Mouse (Mus musculus) large intestine, adult 2 months (tissue): ENCODE data around the gene Cd151. TPM values are rescaled to one million over a fixed set of nuclear protein-coding genes. Genes with fewer than 3 reads are reported as not detected.
"Not testable (repeated sequence)": the region's sequence is repeated elsewhere in the genome, so short reads cannot be mapped to it uniquely, and the experiment has no call there.

ENCODE experiments used
- DNase-seq: peaks from one replicate; pipeline ENCODE4 v3.0.0-alpha.2; 2012; ENCODE audit warnings: low read depth, low spot score
- WGBS: fragments of 180-500 bp; shearing (Covaris S2); methylation state at CpG from one replicate; pipeline ENCODE4 v1.1.7; 2018; 5-methylcytosine and 5-hydroxymethylcytosine counted together
- polyA plus RNA-seq: library from polyadenylated mRNA; depleted of rRNA; stranded (reverse); fragments of >200 nt; gene quantifications from 2 replicates; pipeline ENCODE4 v1.2.3, GENCODE M21; 2012

The Cd151 gene
- polyA plus RNA-seq, 1 experiment: 255 TPM

DNA sequence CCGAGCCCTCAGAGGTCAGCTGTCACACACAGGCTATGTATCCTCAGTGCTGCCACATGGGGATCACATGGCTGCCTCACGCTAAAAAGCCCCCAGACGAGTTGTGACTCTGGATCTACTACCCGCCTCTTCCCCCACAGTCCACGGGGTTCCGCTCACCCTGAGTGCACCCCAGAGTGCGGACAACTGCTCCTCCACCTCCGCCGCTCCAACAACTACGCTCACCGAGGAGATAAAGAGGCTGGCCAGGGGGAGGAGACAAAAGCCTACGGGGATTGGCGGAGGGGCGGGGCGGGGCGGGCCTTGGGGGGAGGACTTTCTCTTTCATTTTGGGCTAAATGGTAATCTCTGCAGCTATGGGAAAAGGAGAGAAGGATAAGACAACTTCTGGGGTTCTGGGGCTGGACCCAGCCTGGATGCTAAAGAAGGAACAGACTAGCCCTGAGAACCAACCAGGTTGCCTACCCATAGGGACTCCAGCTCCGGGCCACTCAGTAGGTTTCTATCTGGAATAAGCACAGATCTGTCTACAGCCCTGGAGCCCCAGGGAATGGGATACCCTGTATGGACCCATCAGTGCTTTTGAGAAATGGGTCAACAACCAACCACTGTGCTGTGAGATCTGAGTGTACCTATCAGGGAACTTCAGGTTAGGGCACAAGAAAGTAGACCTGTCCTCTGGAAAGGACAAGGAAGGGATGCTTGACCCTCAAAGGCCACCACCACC is 31.9 kb upstream of the Cd151 start:
- WGBS: 2% methylated on average over 17 of the region's 17 CpGs
- DNase-seq: no peak

DNA sequence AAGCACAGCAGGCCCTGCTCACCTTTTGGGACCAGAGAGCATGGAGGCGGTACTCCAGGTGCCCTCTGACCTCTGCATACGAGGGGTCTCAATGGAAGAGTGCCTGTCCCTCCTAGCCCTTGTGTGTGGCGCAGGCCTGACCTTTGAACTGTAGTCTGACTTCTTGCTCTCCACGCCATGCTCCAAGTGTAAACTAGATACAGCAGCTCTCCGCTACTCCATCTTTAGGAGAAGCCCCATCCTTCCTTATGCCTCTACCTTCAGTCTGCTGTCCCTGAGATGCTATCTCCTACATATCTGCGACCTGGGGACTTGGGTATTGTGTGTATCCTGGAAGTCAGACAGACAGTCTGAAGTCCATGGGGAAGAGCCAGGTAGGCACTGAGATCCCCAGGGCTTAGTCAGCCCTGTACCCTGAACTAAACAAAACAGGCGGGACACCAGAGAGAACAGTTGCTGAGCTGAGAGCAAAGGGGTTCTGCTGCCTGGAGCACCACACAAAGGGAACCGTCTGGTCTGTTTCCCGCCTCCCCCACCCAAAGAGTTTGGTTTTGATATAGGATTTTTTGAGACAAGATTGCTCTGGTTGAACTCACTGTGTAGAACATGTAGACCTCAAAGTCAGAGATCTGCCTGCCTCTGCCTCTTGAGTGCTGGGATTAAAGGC is 31.2 kb upstream of the Cd151 start:
- 69% methylated on average over 9 of the region's 9 CpGs for WGBS
- DNase-seq: no peak

DNA sequence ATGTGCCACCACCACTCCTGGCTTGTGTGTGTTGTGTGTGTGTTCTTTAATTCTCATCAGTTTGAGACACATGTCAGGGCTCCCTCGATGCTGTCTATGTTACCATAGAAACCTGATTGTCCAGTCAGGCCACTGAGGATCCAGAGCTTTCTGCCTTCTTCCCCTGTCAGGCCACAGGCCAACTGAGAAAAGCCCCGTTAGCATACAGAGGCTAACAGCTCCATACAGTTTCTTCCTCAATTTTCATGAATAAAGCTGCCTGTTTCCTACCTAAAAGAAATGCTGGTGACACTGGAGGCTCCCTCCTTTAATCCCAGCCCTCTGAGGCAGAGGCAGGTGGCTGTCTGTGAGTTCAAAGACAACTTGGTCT is 30.7 kb upstream of the Cd151 start:
- WGBS: 44% methylated on average over 2 of the region's 2 CpGs
- DNase-seq: no peak

DNA sequence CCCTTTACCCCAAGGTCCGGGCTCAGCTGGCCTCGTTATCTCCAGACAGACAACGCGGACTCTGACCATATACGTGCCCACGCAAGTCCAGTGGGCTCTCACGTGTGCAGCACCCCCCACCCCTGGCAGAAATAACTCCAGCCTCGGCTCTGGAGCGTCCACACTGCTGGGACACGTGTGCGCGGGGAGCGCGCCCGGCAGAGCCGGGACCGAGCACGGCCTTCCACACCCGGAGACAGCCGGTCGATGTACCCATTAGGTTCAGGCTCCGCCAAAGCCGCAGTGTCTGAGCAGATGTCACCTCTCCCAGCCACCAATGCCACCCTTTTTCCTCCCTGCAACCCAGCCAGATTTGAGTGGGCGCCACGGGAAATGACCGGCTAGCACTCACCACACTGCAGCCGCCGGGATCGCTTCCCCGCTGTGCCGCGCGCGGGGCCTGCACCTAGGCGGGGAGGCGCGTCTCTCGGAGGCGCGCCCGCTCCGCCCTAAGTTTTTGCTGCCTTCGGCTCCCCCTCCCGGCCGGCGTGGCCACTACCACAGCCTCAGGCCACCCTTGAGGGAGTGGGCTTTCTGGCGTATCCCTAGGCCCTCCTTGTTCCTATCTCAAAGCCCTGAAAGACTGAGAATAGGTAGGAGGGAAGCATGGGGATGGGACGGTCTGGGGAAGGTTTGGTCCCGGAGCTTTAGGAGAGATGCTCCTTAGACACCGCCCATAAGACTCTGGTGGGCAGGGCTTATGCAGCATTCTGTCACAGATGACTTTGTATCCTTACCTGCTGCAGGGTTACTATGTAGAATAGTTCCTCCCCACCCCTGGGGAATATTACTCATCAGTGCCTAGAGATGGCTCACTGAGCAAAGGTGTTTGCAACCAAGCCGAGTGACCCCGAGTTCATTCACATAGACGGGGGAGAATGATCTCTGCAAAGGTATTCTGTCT is 29.7 kb upstream of the Cd151 start, which contains the start of gene Slc25a22:
Slc25a22 (minus strand) TSS at position 715 of the 943 bp plus-strand sequence.
- WGBS: 7% methylated on average over 53 of the region's 53 CpGs
- DNase-seq: no peak

DNA sequence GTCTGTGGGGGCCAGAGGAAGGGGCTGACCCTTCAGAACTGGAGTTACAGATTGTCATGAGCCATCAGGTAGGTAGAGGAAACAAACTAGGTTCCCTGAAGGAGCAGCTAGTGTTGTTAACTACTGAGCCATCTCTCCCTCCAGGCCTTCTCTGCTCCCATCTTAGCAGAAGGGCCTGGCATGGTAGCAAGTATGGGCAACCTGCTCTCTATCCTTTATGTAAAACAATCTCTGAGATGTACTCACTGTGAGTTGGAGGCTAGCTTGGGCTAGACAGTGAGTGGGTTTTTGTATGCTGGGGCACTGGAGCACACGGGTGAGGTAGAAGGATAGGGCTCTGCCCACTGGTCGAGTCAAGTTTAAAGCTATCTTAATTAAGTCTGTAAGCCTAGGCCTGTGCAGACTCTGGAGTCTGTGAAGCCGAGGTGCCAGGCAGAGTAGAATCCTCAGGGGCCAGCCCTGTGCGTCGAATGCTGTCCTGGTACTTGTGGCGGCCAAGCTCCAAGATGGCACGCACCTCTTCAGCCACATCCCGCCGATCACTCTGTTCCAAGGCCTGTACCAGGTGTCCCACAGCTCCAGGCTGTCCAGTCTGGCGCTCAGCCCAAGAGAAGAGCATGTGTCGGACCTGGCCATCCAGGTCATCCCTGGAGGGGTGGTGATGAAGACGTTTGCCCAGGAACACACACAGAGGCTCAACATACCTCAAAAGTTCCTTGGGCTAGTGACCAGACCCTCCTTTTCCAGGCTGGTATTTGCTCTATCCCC is 28.8 kb upstream of the Cd151 start:
- WGBS: 94% methylated on average over 12 of the region's 12 CpGs
- no peak for DNase-seq

DNA sequence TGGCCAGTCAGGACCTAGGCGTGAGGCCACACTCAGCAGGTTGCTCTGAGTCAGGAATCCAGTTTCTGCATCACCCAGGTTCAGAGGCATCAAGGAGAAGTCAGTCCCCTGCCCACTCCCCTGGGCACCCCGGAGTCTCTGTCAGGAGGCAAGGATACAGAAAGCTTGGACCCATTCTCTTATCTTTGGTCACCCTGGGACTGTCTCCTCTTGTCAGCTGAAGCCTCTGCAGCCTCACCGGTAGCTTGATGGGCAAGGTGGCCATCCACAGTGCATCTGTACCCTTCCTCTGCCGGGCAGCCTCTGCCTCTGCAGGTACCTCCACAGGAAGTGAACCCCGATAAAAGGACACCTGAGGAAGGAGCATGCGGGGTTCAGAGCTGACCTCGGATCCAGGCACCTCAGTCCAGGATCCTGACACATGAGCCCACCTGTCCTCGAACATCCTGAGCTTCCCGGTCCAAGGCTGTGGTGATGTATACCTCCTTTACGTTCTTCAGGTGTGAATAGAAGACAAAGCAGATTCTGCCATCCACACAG is 28.0 kb upstream of the Cd151 start:
- 96% methylated on average over 10 of the region's 10 CpGs for WGBS
- no peak for DNase-seq

DNA sequence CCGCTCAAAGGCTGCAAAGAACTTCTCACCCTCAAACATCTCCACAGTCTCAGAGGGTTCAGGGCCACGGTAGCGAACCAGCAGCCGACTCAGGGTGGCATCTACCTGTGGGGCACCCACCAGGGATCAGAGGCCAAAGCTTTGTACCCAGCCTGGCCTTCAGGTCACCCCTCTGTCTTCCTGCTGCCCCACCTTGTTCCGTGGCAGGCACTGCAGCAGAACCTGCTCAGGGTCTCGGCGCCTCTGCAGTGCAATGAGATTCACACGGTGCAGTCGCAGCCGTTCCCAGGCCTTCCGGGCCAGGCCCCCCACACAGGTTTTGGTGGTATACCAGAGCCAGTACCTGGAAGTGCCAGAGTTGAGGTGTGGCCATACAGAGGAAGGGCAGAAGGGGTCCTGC is 27.4 kb upstream of the Cd151 start:
- DNase-seq: no peak
- 96% methylated on average over 11 of the region's 11 CpGs for WGBS

DNA sequence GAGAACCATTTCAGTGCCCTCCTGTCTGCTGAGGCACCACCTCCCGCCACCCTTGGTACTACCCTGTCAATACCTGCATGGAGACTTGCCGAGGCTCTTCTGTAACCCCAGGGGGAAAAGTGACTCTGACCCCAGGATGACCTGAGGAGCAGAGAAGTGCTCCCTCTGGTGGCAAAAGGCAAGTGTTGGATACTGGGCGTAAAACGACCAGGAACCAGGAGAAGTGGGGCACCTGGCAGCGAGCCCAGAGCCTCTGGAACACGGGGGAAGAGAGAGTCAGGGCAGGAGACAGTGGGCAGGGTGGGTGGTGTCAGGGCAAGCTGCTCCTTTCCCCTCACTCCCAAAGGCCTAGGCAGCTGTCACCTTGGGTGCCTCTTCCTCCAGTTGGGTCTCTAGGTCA is 26.6 kb upstream of the Cd151 start:
- DNase-seq: no peak
- 22% methylated on average over 6 of the region's 6 CpGs for WGBS

DNA sequence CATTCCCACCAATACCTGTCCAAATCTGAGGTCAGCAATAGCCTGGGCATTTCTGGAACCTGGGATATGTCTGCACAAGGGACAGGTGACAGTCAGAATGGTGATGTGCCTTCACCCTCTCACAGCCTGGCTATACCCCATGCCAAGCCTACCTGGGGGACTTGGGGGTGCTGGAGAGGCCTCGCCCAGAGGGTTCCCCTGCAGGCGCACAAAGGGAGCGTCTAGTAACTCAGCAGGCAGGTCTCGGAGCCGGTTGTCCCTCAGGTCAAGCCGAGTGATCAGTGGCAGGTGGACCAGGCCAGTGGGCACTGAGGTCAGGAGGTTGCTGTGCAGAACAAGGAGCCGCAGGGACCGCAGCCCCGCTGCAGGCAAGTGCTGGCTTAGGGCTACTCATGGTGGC is 25.7 kb upstream of the Cd151 start:
- 95% methylated on average over 9 of the region's 9 CpGs for WGBS
- DNase-seq: no peak

DNA sequence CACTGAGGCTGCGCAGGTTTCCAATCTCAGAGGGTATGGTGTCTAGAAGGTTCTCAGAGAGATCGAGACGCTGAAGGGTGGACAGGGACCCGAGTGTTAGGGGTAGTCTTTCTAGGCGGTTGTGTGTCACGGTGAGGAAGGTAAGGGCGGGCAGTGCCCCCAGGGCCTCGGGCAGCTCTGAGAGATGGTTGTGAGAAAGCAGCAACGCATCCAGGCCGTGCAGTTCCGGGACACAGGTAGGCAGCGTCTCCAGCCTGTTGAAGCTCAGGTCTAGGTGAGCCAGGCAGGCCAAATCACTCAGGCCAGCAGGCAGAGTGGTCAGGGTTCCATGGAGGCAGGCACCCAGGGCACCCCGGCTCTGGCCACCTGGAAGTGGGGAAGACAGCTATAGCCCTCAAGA is 25.0 kb upstream of the Cd151 start:
- 90% methylated on average over 13 of the region's 13 CpGs for WGBS
- DNase-seq: no peak

DNA sequence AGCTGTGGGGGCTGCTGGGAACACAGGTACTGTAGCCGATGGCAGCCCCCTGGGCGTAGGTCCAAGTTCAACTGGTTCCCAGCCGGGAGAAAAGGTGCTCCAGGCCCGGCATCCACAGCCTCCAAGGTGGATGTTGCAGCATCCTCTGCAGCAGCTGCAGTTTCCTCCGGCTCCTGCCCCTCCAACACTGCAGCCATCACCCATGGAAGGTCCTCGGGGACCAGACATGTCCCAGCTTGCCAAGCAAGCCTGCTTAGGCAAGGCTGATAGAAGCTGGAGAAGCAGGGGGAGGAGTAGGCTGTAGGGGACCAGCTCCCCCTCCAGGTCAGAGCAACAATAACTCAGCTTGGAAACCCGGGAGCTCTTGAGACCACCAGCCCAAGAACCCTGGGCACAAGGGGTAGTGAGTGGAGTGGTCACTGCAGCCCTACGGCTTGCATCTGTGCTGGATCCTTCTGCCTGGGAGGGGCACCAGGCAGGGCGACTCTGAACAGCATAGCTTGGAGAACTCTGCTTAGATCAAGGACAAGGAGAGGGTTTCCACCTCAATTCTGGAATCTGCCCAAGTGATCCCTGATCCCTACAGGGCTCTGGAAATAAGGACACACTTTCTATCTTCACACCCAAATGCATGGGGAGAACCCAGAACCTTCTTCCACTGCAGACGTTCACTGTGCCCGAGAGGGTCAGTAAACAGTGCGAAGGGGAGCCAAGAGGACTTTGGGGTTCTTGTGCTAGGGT is 23.9 kb upstream of the Cd151 start:
- 7% methylated on average over 12 of the region's 12 CpGs for WGBS
- no peak for DNase-seq

DNA sequence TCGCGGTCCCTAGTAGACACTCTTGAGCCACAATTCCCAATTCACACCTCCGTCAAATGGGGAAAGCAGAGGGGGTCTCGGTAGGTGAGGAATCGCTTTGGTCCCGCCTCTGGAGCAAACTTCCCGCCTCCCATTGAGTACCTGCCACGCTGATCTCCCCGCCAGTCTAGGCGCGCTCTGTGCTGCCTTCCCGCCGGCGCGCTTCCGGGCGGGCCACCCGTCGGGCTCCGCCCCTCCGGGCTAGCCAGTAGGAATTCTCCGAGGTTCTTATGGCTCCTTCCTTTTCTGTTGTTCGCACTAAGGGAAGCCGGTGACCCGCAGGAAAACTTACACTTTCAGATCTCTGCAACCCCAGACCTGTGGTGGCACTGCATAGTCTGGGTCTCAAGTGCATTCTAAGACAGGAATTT is 23.4 kb upstream of the Cd151 start, which contains the start of gene Pidd1:
Pidd1 (minus strand) TSS at position 198 of the 410 bp plus-strand sequence.
- DNase-seq: no peak
- under 1% methylated on average over 25 of the region's 25 CpGs for WGBS

DNA sequence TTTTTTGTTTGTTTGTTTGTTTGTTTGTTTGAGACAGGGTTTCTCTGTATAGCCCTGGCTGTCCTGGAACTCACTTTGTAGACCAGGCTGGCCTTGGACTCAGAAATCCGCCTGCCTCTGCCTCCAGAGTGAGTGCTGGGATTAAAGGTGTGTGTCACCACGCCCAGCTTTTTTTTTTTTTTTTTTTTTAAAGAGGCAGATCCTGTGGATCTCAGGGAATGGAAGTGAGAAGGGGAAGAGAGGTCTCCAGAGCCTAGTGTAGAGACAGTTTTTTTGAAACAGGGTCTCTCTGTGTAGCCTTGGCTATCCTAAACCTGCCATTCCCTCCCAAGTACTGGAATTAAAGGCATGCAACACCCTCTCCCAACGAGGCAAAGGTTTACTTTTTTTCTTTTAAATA is 20.8 kb upstream of the Cd151 start:
- 53% methylated on average over 3 of the region's 3 CpGs for WGBS

DNA sequence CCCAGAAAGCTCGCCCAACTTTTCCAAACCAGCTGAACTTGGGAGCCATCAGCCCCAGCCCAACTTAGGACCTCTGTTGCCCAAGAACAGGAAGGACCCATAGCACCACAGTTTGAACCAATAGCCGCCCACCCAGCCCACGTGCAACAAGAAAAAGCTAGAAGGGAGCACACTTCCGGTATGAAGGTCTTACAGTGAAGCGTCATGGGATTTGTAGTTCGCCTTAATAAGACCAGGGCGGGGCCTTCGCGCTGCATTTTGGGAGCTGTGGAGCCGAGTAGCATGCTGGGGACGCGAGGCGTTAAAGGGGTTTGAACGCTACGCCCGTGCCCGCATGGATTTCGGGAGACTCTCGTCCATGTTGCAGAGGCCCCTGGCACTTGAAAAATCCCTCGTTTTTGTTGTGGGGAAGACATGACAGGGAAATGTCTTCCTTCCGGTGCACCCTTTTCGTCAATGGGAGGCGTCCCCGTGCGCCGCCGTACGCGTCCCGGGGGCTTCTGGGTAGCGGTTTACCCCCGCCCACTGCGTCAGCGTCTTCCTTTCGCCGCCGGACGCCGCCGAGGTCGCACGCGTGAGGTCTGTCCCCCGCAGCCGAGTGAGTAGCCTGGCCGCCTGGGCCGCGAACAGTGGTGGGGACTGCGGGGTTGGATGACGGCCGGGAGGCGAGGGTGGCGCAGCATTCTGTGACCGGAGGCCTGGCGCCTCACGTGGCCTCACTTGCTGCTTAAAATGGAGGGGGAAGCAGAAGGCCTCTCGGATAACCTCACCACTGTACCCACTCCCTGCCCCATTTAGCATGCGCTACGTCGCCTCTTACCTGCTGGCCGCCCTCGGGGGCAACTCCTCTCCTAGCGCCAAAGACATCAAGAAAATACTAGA is 19.8 kb upstream of the Cd151 start, which contains the start of gene Rplp2:
Rplp2 (plus strand) TSS at position 261 of the 882 bp plus-strand sequence.
- no peak for DNase-seq
- under 1% methylated on average over 63 of the region's 63 CpGs for WGBS

More for the DNA sequence above, 20.8 kb upstream of the Cd151 start:
- DNase-seq: not testable (repeated sequence)

DNA sequence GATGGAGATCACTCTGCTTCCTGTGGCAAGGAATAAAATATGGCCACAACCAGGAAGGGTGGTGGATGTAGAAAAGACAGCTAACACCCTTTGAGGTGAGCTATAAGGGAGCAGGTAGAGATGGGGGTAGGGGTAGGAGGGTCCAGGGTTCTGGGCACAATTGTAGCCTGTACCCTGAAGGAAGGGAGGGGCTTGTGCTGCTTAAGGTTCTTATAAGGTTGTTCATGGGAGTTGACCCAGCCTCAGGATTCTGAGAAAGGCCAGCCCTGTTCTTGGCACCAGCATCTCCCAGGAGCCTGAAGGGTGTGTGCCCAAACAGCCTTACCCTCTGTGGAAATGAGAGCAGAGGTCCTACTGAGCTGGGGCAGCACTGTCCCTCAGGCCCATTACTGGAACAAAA is 15.3 kb upstream of the Cd151 start:
- DNase-seq: no peak

DNA sequence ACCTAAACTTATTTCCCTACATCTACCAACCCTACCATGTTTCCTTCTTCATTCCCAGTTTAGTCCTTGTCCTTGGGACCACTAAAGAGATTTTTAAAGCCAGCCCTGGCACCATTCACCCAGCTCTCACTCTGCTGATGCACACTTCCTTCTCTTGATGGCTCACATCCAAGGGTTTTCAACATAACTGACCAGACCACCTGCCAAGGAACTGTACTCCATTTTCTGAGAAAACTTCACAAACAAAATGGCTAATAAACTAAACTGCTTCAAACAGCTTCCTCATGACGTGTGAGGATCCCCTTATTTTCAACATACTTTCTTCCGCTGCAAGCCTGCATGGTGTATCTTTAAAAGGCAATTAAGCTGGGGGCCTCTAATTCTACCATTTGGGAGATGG is 13.6 kb upstream of the Cd151 start:
- DNase-seq: no peak
- 37% methylated on average over 2 of the region's 2 CpGs for WGBS

DNA sequence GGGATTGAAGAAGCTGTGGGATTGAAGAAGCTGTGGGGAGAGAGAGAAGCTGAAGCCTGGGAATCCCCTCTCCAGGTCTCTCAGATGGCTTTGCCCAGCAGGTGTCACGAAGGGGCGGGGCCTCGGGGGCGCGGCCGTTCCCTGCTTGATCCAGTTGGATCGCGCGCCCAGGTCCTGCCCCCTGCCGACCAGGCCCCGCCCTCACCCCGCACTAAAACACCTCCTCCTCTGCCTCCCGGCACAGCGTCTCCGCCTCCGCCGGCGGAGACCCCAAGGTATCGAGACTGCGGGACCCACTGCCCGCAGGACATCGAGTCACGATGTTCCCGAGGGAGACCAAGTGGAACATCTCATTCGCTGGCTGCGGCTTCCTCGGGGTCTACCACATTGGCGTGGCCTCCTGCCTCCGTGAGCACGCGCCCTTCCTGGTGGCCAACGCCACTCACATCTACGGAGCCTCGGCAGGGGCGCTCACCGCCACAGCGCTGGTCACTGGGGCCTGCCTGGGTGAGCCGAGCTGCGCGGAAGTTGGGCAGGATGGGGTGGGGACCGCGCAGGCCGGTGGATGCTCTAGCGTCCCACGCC is 12.1 kb upstream of the Cd151 start, which contains the start of gene Pnpla2:
Pnpla2 (plus strand) TSS at position 232 of the 585 bp plus-strand sequence.
- WGBS: under 1% methylated on average over 43 of the region's 45 CpGs
- DNase-seq: no peak
